Mouse (Mus musculus): ENCODE measurements around the gene Olfr316.
"Not testable (repeated sequence)": the region's sequence is repeated elsewhere in the genome, so short reads cannot be mapped to it uniquely, and the experiment has no call there.

Olfr316 gene

GRCm38 (mm10) chr11:58752434-58752833 lies at the start of gene Olfr316:
Olfr316 (plus strand) TSS chr11:58752734.
- no peak for DNase-seq (ENCODE audit: low read depth, low spot score)

GRCm38 (mm10) chr11:58709086-58709485 lies 43.4 kb upstream of the Olfr316 start:
- DNase-seq (ENCODE audit: low read depth, low spot score) = no peak

GRCm38 (mm10) chr11:58717723-58718122 lies 34.8 kb upstream of the Olfr316 start:
- DNase-seq (ENCODE audit: low read depth, low spot score) = not testable (repeated sequence)

- no peak for DNase-seq (ENCODE audit: low read depth, low spot score)
These were observed 32.8 kb upstream of the Olfr316 start for GRCm38 (mm10) chr11:58719701-58720100.

GRCm38 (mm10) chr11:58723914-58724313 lies 28.6 kb upstream of the Olfr316 start, which contains the start of gene Olfr318:
Olfr318 (minus strand) TSS chr11:58724014.
- no peak for DNase-seq (ENCODE audit: low read depth, low spot score)

- not testable (repeated sequence) for DNase-seq (ENCODE audit: low read depth, low spot score)
These were observed 24.5 kb upstream of the Olfr316 start for GRCm38 (mm10) chr11:58727896-58728650.

- no peak for DNase-seq (ENCODE audit: low read depth, low spot score)
These were observed 19.2 kb upstream of the Olfr316 start for GRCm38 (mm10) chr11:58733372-58733771.

- no peak for DNase-seq (ENCODE audit: low read depth, low spot score)
These were observed 13.7 kb upstream of the Olfr316 start, which contains the start of gene Olfr317 for GRCm38 (mm10) chr11:58738792-58739262. Olfr317 (minus strand) TSS chr11:58739212.

- not testable (repeated sequence) for DNase-seq (ENCODE audit: low read depth, low spot score)
These were observed 1.4 kb upstream of the Olfr316 start for GRCm38 (mm10) chr11:58751096-58751495.

GRCm38 (mm10) chr11:58772888-58773287 lies 20.4 kb downstream of the Olfr316 start, which contains the start of gene Olfr315:
Olfr315 (plus strand) TSS chr11:58773188.
- no peak for DNase-seq (ENCODE audit: low read depth, low spot score)

GRCm38 (mm10) chr11:58782480-58783089 lies 30.1 kb downstream of the Olfr316 start, which contains the start of gene Olfr314:
Olfr314 (plus strand) TSS chr11:58782952.
- no peak for DNase-seq (ENCODE audit: low read depth, low spot score)

- DNase-seq (ENCODE audit: low read depth, low spot score) = no peak
These were observed 31.6 kb downstream of the Olfr316 start for GRCm38 (mm10) chr11:58784182-58784581.

GRCm38 (mm10) chr11:58787651-58788050 lies 35.1 kb downstream of the Olfr316 start:
- DNase-seq (ENCODE audit: low read depth, low spot score) = no peak

- DNase-seq (ENCODE audit: low read depth, low spot score) = no peak
These were observed 35.8 kb downstream of the Olfr316 start for GRCm38 (mm10) chr11:58788346-58788745.

- DNase-seq (ENCODE audit: low read depth, low spot score) = no peak
These were observed 37.0 kb downstream of the Olfr316 start for GRCm38 (mm10) chr11:58789532-58789931.

GRCm38 (mm10) chr11:58790053-58790452 lies 37.5 kb downstream of the Olfr316 start:
- DNase-seq (ENCODE audit: low read depth, low spot score) = no peak

- peak; percentile 17 for DNase-seq (ENCODE audit: low read depth, low spot score)
These were observed 38.1 kb downstream of the Olfr316 start for GRCm38 (mm10) chr11:58790646-58791045.

- DNase-seq (ENCODE audit: low read depth, low spot score) = no peak
These were observed 43.3 kb downstream of the Olfr316 start for GRCm38 (mm10) chr11:58795856-58796255.

- no peak for DNase-seq (ENCODE audit: low read depth, low spot score)
These were observed 44.3 kb downstream of the Olfr316 start for GRCm38 (mm10) chr11:58796850-58797249.

GRCm38 (mm10) chr11:58799747-58800146 lies 47.2 kb downstream of the Olfr316 start:
- no peak for DNase-seq (ENCODE audit: low read depth, low spot score)

- DNase-seq (ENCODE audit: low read depth, low spot score) = no peak
These were observed 49.2 kb downstream of the Olfr316 start, which contains the start of gene Fam183b for GRCm38 (mm10) chr11:58801558-58802228. Fam183b (minus strand) TSS chr11:58801960.

- DNase-seq (ENCODE audit: low read depth, low spot score) = no peak
These were observed 51.3 kb downstream of the Olfr316 start for GRCm38 (mm10) chr11:58803871-58804270.

All from c-Kit-negative CD71-positive TER-119-positive erythroid progenitor cells, embryonic 14.5 days (primary cell).